Mouse (Mus musculus): ENCODE measurements around the gene Nox4.

DNA sequence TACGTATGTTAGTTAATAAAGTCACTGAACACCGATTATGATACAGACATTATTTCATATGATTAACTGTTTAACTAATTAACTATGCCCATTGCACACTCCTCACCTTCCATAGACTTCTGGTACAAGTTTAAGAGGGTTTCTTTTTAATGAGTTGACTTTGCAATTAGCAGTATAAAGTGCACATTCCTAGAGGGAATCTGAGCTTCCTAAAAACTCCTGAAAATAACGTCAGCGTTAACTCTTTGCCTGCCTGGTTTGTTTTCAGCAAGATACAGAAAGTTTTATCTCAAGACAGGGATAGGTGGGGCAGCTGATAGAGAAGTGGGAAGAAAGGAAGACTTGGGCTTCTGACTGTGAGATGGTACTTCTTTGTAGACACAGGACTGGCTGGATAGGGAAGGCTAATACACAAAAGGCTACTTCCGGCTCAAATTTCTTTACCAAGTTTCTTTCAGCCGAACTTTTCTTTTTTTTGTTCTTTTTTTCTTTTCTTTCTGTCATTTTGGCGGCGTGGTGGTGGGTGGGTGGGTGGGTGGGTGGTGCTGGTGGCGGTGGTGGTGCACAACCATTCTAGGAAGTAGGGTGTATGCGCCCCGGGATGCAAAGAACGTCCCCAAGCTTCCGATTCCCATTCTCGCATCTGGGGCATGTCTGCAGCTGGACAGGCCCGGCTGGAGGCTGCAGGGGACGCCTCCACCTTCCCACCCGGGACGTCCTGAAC is at the start of gene Nox4:
- TF ChIP-seq CTCF (IDR thresholded peaks at IDR 0.05; ENCODE audit: low read depth): no peak
- no peak for TF ChIP-seq EP300 (IDR thresholded peaks at IDR 0.05; ENCODE audit: low read depth)
